Mouse (Mus musculus): ENCODE results near the gene Nfe2l1.
"Not testable (repeated sequence)": the region's sequence is repeated elsewhere in the genome, so short reads cannot be mapped to it uniquely, and the experiment has no call there.

Gene Nfe2l1

GRCm38 (mm10) chr11:96829813-96830538 is at the start of gene Nfe2l1:
TSS of gene Nfe2l1 (minus strand) at chr11:96829968.
- DNase-seq (ENCODE audit: low spot score in 2 of 2) = peak; percentile 96 to 97

DNA sequence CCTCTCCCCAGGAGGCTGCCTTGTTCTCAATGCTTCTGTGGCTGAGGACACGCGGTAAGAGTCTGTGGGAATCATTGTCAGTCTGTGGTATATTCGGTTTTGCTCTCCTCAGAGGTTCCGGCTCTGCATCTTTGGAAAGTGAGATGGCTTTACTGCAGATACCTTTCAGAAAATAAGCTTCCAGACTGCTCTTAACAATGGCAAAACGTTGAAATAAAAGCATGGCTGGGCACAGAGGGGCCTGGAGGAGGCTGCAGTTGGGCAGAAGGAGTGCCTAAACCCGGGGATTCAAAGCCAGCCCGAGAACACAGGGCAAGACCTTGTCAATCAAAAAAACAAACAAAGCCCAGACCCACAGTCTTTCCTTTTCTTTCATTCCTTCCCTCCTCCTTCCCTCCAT is 49.6 kb upstream of the Nfe2l1 start:
- no peak for DNase-seq (ENCODE audit: low spot score in 2 of 2)

GRCm38 (mm10) chr11:96878715-96879114 is 48.9 kb upstream of the Nfe2l1 start:
- no peak for DNase-seq (ENCODE audit: low spot score in 2 of 2)

- DNase-seq (ENCODE audit: low spot score in 2 of 2) = no peak
These were observed 47.3 kb upstream of the Nfe2l1 start for GRCm38 (mm10) chr11:96877071-96877470.

GRCm38 (mm10) chr11:96876300-96877040 is 46.7 kb upstream of the Nfe2l1 start:
- DNase-seq (ENCODE audit: low spot score in 2 of 2) = peak in 1 of 2 experiments; percentile 17

DNA sequence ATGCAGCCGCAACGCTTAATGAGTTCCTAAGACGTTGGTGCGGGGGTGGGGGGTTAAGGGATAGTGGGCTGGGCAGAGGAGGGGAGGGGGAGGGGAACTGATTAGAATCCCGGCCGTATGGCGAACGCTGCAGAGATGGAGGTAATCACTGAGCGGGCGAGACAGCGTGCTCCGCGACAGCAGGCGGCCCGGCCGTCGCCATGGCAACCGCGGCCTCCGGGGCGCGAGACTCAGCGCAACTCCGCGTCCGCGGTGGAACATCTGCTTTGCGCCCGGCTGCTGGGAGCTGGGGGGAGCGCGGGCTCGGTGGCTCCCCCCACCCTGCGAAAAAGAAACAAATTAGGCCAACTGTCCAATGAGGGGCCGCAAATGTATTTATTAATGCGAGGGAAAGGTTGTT is 46.0 kb upstream of the Nfe2l1 start:
- peak; percentile 56 to 80 for DNase-seq (ENCODE audit: low spot score in 2 of 2)

DNA sequence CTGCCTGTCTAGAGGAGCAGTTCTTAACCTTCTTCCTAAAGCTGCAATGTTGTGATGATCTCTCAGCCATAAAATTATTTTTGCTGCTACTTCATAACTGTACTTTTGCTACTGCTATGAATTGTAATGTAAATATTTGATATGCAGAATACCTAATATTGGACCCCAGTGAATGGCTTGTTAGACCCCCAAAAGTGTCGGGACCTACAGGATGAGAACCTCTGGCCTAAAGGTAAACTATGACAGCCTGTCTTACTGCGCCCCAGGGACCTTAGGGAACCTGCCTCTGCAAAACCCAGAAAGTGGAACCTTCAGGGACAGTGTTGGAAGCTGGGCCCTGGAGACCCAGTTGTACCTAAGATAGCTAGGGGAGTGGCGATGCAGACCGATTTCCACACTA is 45.5 kb upstream of the Nfe2l1 start:
- DNase-seq (ENCODE audit: low spot score in 2 of 2) = no peak

DNA sequence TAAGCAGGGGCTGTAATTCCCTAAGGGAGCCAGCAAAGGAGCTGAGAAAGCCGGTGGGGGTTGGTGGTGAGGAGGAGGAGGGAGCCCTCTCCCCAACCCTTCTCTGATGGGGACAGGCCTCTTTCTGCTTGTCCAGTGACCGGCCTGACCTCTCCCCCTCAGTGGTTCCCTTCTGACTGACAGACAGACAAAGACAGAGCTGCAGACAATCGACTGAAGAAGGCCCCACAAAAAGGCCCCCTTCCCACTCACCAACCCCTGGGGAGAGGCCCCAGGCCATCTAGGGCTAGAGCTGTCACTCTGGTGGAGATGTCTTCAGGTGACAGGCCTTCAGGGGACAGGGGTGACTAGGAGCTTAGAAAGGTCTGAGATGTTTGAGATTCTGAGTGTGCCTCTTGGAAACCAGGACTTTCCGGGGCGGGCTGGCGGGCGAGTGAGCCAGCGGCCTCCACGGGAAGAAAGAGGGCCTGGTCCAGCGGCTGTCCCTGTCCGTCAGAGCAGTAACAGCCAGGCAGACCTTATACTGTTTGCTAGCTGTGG is 43.9 kb upstream of the Nfe2l1 start:
- DNase-seq (ENCODE audit: low spot score in 2 of 2) = no peak

DNA sequence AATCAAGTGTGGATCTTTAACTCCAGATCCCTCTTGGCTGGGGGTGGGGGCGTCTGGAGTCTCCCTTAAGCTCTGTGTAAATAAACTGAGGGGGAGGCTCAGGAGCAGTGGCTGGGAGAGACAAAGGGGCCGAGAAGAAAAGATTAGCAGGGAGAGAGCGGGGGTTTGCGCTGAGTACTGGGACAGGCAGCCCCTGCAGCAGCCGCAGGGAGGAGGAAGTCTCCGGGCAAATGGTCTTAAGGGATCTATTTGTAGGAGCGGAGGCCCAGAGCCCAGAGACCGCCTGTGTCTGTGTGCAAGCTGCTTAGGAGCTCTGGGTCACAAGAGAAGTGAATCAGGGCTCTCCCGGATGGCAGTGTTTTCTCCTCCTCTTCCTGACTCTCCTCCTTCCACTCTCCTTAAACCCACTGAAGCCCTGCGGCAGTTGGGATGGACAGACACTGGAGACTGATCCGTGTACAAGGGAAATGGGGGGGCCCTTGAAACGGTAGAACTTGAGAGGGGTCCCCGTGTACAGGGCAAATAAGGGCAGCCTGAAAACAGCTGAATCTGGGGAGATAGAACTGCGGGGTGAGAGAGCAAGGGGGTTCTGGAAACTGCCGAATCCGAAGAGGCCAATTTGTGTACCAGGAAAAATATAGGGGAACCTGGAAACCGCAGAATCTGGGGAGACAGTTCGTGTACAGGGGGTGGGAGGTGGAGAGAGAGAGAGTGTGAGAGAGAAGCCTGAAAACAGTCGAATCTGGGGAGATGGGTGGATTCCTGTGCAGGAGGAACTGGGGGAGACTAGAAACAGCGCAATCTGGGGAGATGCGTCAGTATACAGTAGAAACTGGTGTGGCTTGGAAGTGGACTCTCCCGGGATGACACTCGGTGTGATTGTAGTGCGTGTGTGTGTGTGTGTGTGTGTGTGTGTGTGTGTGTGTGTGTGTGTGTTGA is 42.9 kb upstream of the Nfe2l1 start:
- DNase-seq (ENCODE audit: low spot score in 2 of 2) = no peak

DNA sequence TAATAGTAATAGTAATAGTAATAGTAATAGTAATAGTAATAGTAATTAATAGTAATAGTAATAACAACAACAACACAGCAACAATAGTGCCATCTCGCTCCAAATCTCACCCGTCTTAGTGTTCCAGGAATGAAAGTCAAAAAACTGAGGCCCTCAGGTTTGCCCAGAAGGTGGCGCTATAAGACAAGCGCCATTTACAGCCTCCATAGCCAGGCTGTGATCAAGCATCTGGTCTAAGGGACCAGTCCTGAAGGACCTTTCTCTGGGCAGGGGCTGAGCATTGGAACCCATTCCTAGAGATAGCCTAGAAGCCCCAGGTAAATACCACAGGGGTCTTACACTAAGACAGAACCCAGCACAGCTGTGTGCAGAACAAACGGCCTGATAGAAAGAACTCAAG is 37.4 kb upstream of the Nfe2l1 start:
- peak; percentile 66 for DNase-seq (ENCODE audit: low spot score in 2 of 2)

DNA sequence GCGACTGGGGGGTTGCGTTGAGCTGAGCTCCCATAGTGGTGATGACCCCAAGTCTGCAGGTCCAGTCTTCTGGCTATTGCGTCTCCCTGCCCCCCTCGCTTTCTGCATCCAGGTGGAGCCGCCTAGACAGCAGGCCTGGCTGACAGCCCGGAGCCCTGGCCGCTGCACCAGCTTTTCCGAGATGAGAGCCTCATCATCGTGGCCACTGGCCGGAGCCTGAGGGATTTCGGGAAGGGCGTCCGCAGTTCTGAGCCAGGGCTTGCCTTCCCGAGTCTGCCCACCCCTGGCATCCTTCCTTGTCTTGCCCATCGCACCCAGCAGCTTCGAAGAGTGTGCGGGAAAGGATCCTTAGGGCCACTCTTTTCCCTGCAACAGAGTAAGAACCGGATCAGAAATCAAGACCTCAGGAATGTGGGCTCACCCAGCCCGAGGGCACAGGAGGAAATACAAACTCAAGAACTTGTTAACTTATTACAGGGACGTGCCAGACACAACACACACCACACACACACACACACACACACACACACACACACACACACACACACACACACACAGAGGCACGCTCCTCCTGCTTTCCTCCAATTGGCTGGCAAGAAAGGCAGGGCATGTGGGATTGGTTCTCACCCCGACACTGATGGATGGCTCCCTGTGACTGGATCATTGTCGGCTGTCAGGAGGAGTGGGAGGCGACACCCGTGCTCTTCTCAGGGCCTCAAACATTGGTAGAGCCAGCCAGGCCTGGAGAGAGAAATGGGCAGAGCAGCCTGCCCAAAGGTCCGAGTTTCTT is 33.6 kb upstream of the Nfe2l1 start:
- no peak for DNase-seq (ENCODE audit: low spot score in 2 of 2)

DNA sequence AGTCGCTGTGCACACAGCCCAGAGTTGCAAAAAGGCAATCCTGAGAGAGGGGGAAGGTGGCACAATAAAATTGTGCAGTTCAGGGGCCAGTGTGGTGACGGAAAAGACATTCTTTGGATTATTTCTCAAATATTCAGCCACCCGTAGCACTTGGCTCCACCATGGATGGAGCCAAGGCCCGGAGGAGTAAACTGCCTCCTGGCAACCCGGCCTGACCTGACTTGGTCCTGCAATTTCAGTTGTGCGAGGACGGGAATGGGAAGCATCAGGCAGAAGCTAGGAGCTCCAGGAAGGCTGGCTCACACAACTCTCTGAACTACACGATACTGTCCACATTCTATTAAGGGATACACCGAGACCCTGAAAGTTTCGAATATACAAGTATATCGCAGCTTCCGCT is 32.8 kb upstream of the Nfe2l1 start:
- DNase-seq (ENCODE audit: low spot score in 2 of 2) = no peak

GRCm38 (mm10) chr11:96861878-96862289 is 32.1 kb upstream of the Nfe2l1 start:
- peak; percentile 81 to 96 for DNase-seq (ENCODE audit: low spot score in 2 of 2)

DNA sequence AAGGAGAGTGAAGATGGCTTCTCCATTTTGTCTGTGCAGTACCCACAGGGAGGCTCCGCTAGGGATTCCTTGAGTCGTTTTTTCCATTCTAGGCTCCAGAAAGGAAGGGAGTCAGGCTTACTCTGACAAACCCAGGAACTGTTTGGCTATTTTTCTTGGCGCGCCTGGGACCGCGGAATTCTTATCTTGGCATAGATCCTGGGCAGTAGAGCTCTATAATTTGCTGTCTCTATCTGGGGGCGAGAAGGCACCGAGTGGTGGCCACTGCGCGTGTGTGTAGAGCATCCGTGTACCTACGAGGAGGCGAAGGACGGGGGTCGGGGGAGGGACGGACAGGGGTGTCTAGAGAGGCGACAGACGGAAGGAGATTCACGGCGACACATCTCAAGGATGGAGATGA is 31.7 kb upstream of the Nfe2l1 start:
- DNase-seq (ENCODE audit: low spot score in 2 of 2) = peak in 1 of 2 experiments; percentile 14

- peak; percentile 70 for DNase-seq (ENCODE audit: low spot score in 2 of 2)
These were observed 30.8 kb upstream of the Nfe2l1 start for GRCm38 (mm10) chr11:96860564-96860963.

GRCm38 (mm10) chr11:96859635-96860034 is 29.9 kb upstream of the Nfe2l1 start:
- DNase-seq (ENCODE audit: low spot score in 2 of 2) = no peak

DNA sequence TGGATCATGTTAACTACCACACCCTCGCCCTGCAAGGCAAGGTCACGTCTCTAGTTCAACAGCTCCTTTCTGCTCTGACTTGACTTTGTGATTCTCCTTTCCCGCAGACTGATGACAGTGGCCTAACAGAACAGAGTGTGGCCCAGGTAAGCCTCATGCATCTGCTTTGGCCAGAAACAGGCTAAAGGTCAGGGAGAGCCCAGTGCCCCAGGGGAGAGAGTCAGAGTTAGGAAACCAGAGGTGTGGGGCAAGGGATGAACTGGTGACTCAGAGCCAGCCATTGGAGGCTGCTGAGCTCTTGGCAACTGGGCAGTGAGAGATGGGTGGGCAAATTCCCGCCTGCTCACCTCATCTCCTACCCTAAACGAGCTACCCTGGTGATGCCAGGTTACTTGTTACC is 27.7 kb upstream of the Nfe2l1 start:
- no peak for DNase-seq (ENCODE audit: low spot score in 2 of 2)

DNA sequence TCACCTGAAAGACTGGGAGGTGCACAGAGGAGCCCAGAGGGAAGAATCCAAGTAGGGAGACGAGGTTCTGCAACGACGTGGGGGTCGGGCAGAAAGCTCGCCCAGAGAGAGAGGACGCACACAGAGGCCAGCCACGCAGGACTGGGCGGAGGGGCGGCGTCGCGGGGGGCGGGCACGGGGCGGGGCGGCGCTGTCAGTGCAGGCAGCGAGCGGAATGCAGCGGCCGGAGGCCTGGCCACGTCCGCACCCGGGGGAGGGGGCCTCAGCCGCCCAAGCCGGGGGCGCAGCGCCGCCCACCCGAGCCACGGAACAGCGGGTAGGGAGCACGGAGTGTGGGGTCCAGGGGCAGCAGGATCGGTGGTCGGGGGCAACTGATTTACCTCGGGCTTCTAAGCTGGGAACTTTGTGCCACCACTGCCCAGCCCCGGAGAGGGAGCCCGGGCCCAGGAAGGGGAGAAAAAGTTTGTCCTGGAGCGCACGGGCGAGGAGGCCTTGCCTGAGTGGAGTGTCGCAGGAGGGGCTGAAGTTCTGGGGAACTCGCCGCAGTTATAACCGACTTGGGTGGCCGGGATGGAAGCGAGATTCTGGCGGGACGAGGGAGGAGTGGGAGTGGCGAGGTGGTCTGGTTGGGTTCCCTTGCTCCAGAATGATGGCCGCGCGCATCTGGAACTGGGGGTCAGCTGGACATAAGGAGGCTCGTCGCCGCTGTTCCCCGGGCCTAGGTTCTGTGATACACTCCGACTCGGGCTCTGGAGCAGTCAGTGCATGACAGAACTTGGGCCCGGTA is 20.1 kb upstream of the Nfe2l1 start, which contains the start of gene Copz2:
TSS of gene Copz2 (plus strand) at position 190 of the 787 bp plus-strand sequence.
- no peak for DNase-seq (ENCODE audit: low spot score in 2 of 2)

DNA sequence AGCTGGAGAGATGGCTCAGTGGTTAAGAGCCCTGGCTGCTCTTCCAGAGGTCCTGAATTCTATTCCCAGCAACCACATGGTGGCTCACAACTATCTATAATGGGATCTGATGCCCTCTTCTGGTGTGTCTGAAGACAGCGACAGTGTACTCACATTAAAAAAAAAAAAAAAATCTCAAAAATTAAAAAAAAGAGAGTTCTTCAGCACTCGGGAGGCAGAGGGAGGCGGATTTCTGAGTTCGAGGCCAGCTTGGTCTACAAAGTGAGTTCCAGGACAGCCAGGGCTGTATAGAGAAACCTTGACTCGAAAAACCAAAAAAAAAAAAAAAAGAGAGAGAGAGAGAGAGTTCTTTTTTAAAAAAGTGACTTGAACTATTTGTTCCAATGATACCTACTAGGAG is 19.4 kb upstream of the Nfe2l1 start:
- not testable (repeated sequence) for DNase-seq (ENCODE audit: low spot score in 2 of 2)

GRCm38 (mm10) chr11:96848694-96849093 is 18.9 kb upstream of the Nfe2l1 start:
- no peak for DNase-seq (ENCODE audit: low spot score in 2 of 2)
